Mouse (Mus musculus): ENCODE data around the gene Stfa2l1. TPM values are rescaled to one million over a fixed set of nuclear protein-coding genes. Genes with fewer than 3 reads are reported as not detected.
"Not testable (repeated sequence)": the region's sequence is repeated elsewhere in the genome, so short reads cannot be mapped to it uniquely, and the experiment has no call there.

The Stfa2l1 gene
- polyA plus RNA-seq, 2 experiments, result 26.8 to 30.9 TPM

DNA sequence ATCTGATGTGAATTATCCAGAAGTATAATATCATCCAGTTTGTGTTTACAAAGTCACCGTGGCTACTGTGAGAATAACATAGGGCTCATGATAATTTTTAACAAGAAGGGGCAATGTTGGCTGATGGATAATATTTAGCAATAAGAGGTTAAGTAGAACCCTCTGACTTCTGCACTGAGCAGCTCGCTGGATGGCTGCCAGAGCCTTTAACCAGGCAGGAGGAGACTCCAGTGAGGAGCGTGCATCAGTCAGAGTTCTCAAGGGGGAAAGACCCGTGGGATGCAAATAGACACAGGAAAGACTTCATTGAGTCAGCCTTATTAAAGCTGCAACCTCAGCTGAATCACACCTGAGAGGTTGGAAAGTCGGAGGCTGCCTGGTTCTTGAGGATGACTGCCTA lies 47.2 kb downstream of the Stfa2l1 start:
- TF ChIP-seq CTCF (IDR thresholded peaks at IDR 0.05; ENCODE audit: low read depth) (no peak), EP300 (IDR thresholded peaks at IDR 0.05; ENCODE audit: low read depth) (no peak)
- H3K27me3 ChIP-seq (ENCODE audit: control insufficient read depth, insufficient read depth, low read length), result no peaks in the 10 kb centered on the region
- H3K4me3 ChIP-seq (ENCODE audit: insufficient read depth in 1 of 2, low read depth in 2 of 2, low read length in 2 of 2), result no peak overlapping the region
- H3K9ac ChIP-seq (replicated peaks), result no peak overlapping the region
- ATAC-seq (ENCODE audit: insufficient read depth) (no peak), DNase-seq (ENCODE audit: low read depth in 3 of 3, low spot score in 3 of 3) (no peak)
- H3K9me3 ChIP-seq (ENCODE audit: control insufficient read depth, low read length), result no peaks in the 10 kb centered on the region
- no peak overlapping the region for H3K4me2 ChIP-seq (ENCODE audit: low read depth)
- no peak overlapping the region for H3K27ac ChIP-seq
- no peaks in the 10 kb centered on the region for H3K4me1 ChIP-seq (replicated peaks; ENCODE audit: control insufficient read depth in 2 of 2, insufficient read depth in 2 of 2, low read length in 1 of 2)
- H3K36me3 ChIP-seq (replicated peaks; ENCODE audit: control insufficient read depth, insufficient read depth, low read depth), result no peaks in the 10 kb centered on the region
- WGBS (ENCODE audit: insufficient replicate concordance), result 56% methylated on average over 5 of the region's 5 CpGs

GRCm38 (mm10) chr16:36205684-36206083 lies 49.1 kb downstream of the Stfa2l1 start:
- WGBS (ENCODE audit: insufficient replicate concordance), result 41% methylated on average over 2 of the region's 2 CpGs
- not testable (repeated sequence) for DNase-seq (ENCODE audit: low read depth in 3 of 3, low spot score in 3 of 3); H3K4me2 ChIP-seq (ENCODE audit: low read depth)

DNA sequence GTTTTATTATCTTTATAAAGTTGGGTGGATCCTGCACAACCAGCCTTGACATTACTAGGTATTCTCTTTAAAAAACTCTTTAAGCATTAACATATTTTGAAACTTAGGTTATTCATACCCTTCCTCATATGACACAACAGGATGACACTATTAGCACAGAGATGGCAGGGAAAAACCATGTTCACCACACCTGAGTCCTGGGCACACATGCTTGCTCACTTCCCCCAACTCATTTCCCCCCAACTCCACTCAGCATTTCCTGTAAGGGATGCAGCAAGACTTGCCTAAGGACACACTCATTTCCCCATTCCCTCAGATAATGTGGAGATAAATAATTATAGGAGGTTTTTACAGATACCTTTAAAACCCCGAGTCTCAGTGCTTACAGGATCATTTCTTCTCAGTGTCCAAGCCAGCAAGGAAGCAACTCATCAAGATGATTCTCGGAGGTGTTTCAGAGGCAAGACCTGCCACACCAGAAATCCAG lies 53.4 kb downstream of the Stfa2l1 start, which contains the start of gene Gm5416:
TSS of gene Gm5416 (plus strand) at position 437 of the 487 bp plus-strand sequence.
- Histone ChIP-seq H3K9me3 (ENCODE audit: control insufficient read depth, low read length) (no peaks in the 10 kb centered on the region), H3K36me3 (replicated peaks; ENCODE audit: control insufficient read depth, insufficient read depth, low read depth) (no peaks in the 10 kb centered on the region), H3K4me2 (ENCODE audit: low read depth) (no peak within 1 kb of the TSS), H3K27me3 (ENCODE audit: control insufficient read depth, insufficient read depth, low read length) (no peaks in the 10 kb centered on the region), H3K27ac (no peak within 1 kb of the TSS), H3K4me3 (ENCODE audit: insufficient read depth in 1 of 2, low read depth in 2 of 2, low read length in 2 of 2) (no peak within 1 kb of the TSS), H3K4me1 (replicated peaks; ENCODE audit: control insufficient read depth in 2 of 2, insufficient read depth in 2 of 2, low read length in 1 of 2) (no peaks in the 10 kb centered on the region), H3K9ac (replicated peaks) (no peak within 1 kb of the TSS)
- 38% methylated on average over 2 of the region's 2 CpGs for WGBS (ENCODE audit: insufficient replicate concordance)
- DNase-seq (ENCODE audit: low read depth in 3 of 3, low spot score in 3 of 3) (peak in 1 of 3 experiments; percentile 1), ATAC-seq (ENCODE audit: insufficient read depth) (no peak)
- no peak for TF ChIP-seq CTCF (IDR thresholded peaks at IDR 0.05; ENCODE audit: low read depth)
- no peak for TF ChIP-seq EP300 (IDR thresholded peaks at IDR 0.05; ENCODE audit: low read depth)

More at GRCm38 (mm10) chr16:36205684-36206083, 49.1 kb downstream of the Stfa2l1 start:
- not testable (repeated sequence) for ATAC-seq (ENCODE audit: insufficient read depth); H3K27ac ChIP-seq; H3K4me1 ChIP-seq (replicated peaks; ENCODE audit: control insufficient read depth in 2 of 2, insufficient read depth in 2 of 2, low read length in 1 of 2); H3K9me3 ChIP-seq (ENCODE audit: control insufficient read depth, low read length); H3K4me3 ChIP-seq (ENCODE audit: insufficient read depth in 1 of 2, low read depth in 2 of 2, low read length in 2 of 2); H3K9ac ChIP-seq (replicated peaks); H3K27me3 ChIP-seq (ENCODE audit: control insufficient read depth, insufficient read depth, low read length); H3K36me3 ChIP-seq (replicated peaks; ENCODE audit: control insufficient read depth, insufficient read depth, low read depth)

Other genes with a start within 250 kb of the Stfa2l1 start
- gene Parp9, start 218.3 kb upstream of the Stfa2l1 start, polyA plus RNA-seq (2012; rRNA removed), result 2.8 and 4.3 TPM in 2 replicates
- gene Parp9, start 218.3 kb upstream of the Stfa2l1 start, polyA plus RNA-seq (2014; fragmentation: Nextera tagmentation; extraction: Ambion mirVana), result 6.9 and 7.6 TPM in 2 replicates
- 1.5 and 1.9 TPM in 2 replicates for gene Dtx3l, start 217.7 kb upstream of the Stfa2l1 start, polyA plus RNA-seq (2012; rRNA removed)
- 3.2 and 3.5 TPM in 2 replicates for gene Dtx3l, start 217.7 kb upstream of the Stfa2l1 start, polyA plus RNA-seq (2014; fragmentation: Nextera tagmentation; extraction: Ambion mirVana)
- 7.7 and 10.9 TPM in 2 replicates for gene Kpna1, start 178.1 kb upstream of the Stfa2l1 start, polyA plus RNA-seq (2012; rRNA removed)
- gene Kpna1, start 178.1 kb upstream of the Stfa2l1 start, polyA plus RNA-seq (2014; fragmentation: Nextera tagmentation; extraction: Ambion mirVana), result 35.0 and 36.1 TPM in 2 replicates
- 1.6 and 2.3 TPM in 2 replicates for gene Wdr5b, start 115.6 kb upstream of the Stfa2l1 start, polyA plus RNA-seq (2012; rRNA removed)
- 2.8 and 2.9 TPM in 2 replicates for gene Wdr5b, start 115.6 kb upstream of the Stfa2l1 start, polyA plus RNA-seq (2014; fragmentation: Nextera tagmentation; extraction: Ambion mirVana)
- 35.8 and 76.4 TPM in 2 replicates for gene Fam162a, start 85.2 kb upstream of the Stfa2l1 start, polyA plus RNA-seq (2012; rRNA removed)
- 187 and 221 TPM in 2 replicates for gene Fam162a, start 85.2 kb upstream of the Stfa2l1 start, polyA plus RNA-seq (2014; fragmentation: Nextera tagmentation; extraction: Ambion mirVana)
- gene Ccdc58, start 85.1 kb upstream of the Stfa2l1 start, polyA plus RNA-seq (2012; rRNA removed), result 19.1 and 52.5 TPM in 2 replicates
- 44.0 and 46.0 TPM in 2 replicates for gene Ccdc58, start 85.1 kb upstream of the Stfa2l1 start, polyA plus RNA-seq (2014; fragmentation: Nextera tagmentation; extraction: Ambion mirVana)
- gene Csta1, start 25.6 kb upstream of the Stfa2l1 start, polyA plus RNA-seq (2012; rRNA removed), result not detected in 2 replicates
- gene Csta1, start 25.6 kb upstream of the Stfa2l1 start, polyA plus RNA-seq (2014; fragmentation: Nextera tagmentation; extraction: Ambion mirVana), result not detected in 2 replicates
- gene Gm5483, start 27.4 kb downstream of the Stfa2l1 start, polyA plus RNA-seq (2012; rRNA removed), result 54.8 and 77.9 TPM in 2 replicates
- gene Gm5483, start 27.4 kb downstream of the Stfa2l1 start, polyA plus RNA-seq (2014; fragmentation: Nextera tagmentation; extraction: Ambion mirVana), result 99.6 and 124 TPM in 2 replicates
- 0.81 TPM in 1 of 2 replicates, not detected in the other for gene Gm5416, start 53.6 kb downstream of the Stfa2l1 start, polyA plus RNA-seq (2012; rRNA removed)
- gene Gm5416, start 53.6 kb downstream of the Stfa2l1 start, polyA plus RNA-seq (2014; fragmentation: Nextera tagmentation; extraction: Ambion mirVana), result 1.7 and 2.9 TPM in 2 replicates
- 1.3 and 2.5 TPM in 2 replicates for gene 2010005H15Rik, start 64.7 kb downstream of the Stfa2l1 start, polyA plus RNA-seq (2012; rRNA removed)
- gene 2010005H15Rik, start 64.7 kb downstream of the Stfa2l1 start, polyA plus RNA-seq (2014; fragmentation: Nextera tagmentation; extraction: Ambion mirVana), result 4.8 and 7.3 TPM in 2 replicates
- 60.2 and 101 TPM in 2 replicates for gene Stfa1, start 120.1 kb downstream of the Stfa2l1 start, polyA plus RNA-seq (2012; rRNA removed)
- 276 and 425 TPM in 2 replicates for gene Stfa1, start 120.1 kb downstream of the Stfa2l1 start, polyA plus RNA-seq (2014; fragmentation: Nextera tagmentation; extraction: Ambion mirVana)
- not detected in 2 replicates for gene BC117090, start 177.5 kb downstream of the Stfa2l1 start, polyA plus RNA-seq (2012; rRNA removed)
- 0.58 and 1.9 TPM in 2 replicates for gene BC117090, start 177.5 kb downstream of the Stfa2l1 start, polyA plus RNA-seq (2014; fragmentation: Nextera tagmentation; extraction: Ambion mirVana)
- 45.3 and 77.9 TPM in 2 replicates for gene BC100530, start 210.9 kb downstream of the Stfa2l1 start, polyA plus RNA-seq (2012; rRNA removed)
- 210 and 313 TPM in 2 replicates for gene BC100530, start 210.9 kb downstream of the Stfa2l1 start, polyA plus RNA-seq (2014; fragmentation: Nextera tagmentation; extraction: Ambion mirVana)